Mouse (Mus musculus): ENCODE data around the gene Opn4.

Gene Opn4

DNA sequence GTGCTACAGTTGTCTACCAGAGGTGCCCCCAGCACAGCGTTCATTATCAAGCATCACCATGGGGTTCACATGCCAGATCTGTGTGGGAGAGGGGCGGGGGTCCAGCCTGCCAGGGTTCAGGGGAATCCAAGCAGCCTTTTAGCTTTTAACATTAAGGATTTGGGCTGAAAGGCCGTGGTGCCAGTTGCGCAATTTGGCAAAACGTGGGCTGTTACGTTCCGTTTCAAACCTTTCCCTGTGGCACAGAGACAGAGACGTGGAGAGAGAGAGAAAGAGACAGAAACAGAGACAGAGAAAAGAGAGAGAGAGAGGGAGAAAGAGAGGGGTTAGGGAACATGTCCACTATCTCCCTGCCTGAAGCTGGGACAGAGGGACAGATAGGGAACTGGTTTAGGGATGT is 38.3 kb downstream of the Opn4 start:
- no peak for DNase-seq

DNA sequence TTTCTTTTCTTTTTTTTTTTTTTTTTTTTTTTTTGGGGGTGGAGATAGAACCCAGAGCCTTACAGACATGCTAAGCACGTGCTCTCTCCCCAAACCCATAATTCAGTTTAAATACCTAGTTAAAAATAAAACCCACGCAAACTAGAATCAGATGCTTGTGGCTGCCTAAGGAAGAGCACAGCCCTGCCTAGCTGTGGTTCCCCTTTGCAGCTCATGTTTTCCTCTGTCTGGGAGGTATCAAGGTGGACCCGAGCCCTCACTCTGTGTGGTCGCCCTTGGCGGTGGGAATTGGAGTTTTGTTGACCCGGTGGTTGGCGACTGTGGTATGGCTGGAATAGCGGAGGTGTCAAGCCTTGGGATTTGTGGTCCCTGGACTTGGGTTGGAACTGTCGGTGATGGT is 41.0 kb downstream of the Opn4 start:
- no peak for DNase-seq

DNA sequence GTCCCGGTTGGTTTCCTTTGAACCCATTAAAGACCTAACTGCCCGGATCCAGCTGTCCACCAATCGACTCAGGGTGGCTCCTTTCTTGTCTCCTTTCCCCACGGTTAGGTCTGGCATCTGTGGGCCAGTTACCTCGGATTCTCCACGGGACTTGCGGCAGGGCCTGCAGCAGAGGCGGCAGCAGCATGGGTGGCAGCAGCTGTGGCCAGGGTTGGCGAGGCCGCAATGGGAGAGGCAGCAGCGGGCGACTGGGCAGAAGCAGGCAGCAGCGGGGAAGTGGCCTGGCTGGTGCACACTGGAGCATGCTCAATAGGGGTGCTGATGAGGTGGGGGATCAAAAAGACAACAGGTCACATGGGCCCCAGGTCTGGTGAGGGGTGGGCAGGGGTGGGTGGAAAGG is 44.7 kb downstream of the Opn4 start:
- DNase-seq, result no peak

DNA sequence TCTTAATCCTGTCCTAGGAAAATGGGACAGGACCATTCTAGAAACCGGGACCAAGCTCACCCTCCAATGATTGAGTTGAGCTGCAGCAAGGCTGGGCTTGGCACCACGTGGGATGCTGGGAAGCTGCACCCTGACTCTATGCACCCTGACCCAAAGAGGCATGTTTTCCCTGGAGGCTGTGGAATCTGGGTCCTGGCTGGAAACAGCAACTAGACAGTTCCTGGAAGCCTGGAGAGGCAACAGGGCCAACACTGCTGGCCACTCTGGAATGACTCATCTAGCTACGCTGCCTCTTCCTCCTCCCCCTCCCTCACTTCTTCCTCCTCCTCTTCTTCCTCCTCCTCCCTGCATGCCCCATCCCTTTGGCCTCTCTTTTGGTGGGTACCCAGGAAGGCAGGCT is 45.9 kb downstream of the Opn4 start:
- no peak for DNase-seq

DNA sequence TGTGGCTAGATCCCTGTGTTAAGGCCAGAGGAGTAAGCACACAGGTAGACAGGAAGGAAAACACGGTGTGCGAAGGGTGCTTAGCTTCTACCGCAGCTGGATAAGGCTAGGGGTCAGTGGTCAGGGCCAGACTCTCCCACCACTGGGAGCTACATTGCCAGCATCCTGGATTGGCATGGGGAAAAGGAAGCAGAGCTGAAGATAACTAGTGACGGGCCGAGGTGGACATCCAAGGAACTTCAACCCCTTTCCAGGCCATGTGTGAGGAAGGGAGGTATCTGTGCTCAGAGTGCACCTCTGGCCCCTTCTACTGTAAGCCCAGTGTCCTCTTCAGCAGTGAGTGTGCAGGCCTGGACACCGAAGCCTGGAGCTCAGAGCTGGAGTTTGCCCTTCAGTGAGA is 46.5 kb downstream of the Opn4 start:
- DNase-seq, result no peak

DNA sequence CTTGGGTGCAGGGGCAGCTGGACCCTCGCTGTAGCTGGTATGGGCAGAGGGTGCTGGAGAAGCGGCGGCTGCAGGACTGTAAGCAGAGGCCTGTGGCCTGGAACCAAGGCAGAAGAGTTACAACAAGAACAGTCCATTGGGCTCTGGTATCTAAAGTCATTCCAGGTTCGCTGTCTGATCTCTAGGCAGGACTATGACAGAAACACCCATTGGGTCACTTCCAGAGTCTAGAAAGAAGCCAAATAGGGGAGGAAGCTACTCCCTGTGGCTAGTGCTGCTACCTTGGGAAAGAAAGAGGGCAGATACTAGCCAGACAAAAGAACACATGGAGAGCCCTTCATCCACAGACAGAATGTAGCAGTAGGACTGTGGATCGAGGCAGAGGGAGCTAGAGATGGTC is 47.7 kb downstream of the Opn4 start:
- no peak for DNase-seq

DNA sequence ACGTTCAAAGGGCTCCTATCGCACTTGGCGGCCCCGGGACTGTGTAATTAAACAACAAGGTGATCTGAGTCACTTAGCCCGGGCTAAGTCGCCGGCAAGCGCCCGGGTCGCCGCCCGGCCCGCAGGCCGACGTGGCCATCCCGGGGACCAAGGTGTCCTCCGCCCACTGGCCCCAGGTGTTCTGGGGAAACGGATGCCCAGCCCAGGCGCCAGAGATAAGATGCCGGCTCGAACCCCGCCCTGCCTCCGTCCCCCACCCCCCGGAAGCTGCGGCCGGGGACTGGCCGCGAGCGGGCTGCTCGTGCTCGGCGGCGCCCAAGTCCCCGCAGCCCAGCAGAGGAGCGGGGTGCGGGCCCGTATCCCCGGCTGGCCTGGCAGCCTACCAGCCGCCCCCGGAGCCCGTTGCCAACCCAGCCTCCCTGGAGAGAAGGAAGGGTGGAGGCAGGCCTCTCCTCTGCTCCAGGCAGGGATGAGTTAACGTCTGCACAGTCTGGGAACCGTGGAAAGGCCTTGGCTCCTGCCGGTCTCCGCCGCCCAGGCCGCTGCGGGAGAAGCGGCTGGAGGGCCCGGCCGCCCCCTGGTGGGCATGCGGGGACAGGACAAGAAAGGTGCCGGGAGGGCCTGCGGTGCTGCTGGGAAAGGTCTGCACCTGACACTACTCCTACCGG is 50.8 kb downstream of the Opn4 start:
- peak; percentile 24 to 34 for DNase-seq

DNA sequence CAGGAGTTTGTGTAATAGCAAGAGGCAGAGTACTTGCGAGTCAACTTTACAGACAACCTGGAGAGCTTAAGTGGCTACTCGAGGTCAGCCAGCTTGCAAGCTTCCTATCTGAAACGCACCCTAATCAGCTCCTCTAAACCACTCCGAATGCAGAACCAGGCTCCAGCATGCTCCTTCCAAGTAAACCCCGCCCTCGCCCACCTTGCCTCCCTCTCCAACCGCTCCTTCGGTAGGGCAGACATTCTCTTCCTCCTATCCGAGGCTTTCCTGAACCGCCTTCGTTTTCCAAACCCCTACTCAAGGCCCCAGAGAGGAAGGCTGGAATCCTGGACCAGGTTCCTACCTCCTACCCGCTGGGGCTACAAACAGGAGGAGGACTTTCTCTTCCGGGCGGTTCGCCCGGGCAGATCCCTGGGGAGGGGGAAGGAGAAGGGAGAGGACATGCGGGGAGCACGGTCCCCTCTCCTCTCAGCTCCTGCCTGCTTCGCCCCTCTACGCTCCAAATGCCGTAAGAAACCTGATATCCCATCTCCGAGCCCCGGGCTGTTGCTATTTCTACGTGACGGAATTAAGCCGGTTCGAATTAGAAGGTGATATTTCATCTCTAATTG is 51.4 kb downstream of the Opn4 start:
- no peak for DNase-seq

DNA sequence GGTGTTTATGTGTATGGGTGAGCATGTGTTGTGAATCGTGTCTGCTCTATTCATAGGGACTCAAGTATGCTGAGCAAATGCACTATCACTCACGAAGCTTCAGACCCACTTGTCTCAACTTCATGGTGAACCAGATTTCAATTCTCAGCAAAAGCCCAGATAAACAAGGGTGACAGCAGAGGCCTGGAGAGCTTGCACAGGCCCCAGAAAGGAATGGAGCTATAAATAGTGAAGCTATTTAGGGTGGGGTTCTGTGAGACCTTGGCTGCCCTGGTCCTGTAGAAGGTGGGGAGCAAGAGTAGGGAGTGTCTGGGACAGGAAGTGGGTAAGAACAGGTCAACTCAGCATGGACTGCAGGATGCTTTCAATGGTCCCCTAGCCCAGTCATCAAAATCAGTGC is 55.4 kb downstream of the Opn4 start:
- no peak for DNase-seq

DNA sequence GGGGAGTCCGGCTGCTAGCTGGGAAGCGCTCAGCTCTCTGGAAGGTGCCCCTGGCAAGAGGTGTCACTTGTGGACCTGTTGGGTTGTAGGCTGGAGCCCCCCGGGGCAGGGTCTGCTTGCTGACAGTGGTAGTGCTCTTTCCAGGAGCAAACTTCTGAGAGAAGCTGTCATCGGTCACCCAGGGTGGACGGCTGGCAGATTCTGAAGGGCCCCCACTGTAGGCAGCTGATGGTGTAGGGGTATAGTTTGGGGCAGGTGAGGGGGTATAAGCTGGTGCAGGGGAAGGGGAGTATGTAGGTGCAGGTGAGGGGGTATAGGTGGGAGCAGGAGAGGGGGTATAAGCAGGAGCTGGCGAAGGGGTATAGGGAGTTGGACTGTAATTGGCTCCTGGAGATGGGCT is 55.9 kb downstream of the Opn4 start:
- no peak for DNase-seq

DNA sequence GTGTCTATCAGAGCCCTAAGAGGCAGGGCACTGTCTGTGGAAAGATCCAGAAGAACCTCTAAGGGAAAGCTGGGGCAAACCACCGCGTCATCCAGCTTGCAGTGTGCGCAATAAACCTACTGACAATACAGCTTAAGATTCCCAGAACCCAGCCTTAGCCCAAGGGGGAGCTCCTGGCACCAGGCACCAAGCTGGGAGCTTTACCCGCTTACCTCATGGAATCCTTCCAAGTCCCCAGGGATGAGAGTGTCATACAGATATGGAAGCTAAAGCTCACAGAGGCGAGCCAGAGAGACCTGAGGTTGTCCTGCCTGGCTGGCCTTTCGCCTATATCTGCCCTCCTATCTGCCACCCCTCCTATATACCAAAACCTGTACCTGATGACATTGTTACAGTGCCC is 56.3 kb downstream of the Opn4 start:
- DNase-seq, result no peak

DNA sequence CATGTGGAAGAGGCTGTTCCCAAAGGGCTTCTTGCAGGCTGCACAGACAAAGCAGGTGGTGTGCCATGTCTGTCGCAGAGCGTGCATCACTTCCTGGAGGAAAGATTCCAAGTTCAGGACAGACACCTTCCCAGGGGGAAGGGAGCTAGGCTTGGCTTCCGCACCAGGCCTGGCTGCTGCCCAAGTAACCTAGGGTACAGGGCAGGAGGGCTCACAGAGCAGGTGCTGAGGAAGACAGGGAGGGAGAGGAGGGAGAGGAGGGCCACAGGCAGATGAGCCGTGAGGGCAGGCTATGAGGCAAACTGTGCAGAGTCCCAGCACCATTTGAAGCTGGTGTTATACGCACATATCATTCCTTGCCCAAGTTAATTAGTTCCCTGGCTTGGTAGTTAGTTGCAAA is 58.0 kb downstream of the Opn4 start:
- no peak for DNase-seq

DNA sequence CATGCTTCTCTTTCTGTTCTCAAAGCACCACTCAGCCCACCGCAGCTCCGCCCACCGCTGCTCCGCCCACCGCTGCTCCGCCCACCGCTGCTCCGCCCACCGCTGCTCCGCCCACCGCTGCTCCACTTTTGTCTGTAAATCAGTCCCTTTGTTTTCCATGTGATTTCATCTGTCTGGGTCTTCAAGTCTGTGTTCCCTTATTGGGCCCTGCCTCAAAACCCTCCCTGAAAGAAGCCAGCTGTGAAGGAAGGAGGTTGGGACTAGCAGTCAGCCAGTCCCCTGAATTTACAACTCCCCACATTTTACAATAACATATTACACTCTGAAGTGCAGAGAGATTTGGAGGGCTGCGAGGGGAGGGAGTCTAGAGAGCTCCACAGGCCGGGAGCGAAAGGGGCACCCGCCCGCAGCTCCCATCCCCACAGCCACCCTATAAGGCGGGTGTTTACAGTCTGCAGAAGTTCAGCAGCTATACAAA is 59.2 kb downstream of the Opn4 start:
- DNase-seq, result no peak
